Mouse (Mus musculus): Measurements from ENCODE around the gene Sema3f. TPM values are rescaled to one million over a fixed set of nuclear protein-coding genes. Genes with fewer than 3 reads are reported as not detected.
A peak's percentile ranks its signal among the peaks of the same experiment; 100 is the strongest.

Sema3f gene
- polyA plus RNA-seq, 1 experiment = 29.1 TPM

GRCm38 (mm10) chr9:107668011-107668410 is 42.3 kb downstream of the Sema3f start:
- TF ChIP-seq CTCF (IDR thresholded peaks at IDR 0.05; ENCODE audit: extremely low read depth, insufficient read depth, low read length) (no peak), POLR2A (IDR thresholded peaks at IDR 0.05; ENCODE audit: extremely low read depth, insufficient read depth, low read length) (no peak)
- H3K4me1 ChIP-seq (ENCODE audit: control insufficient read depth, insufficient read depth, low read length) = no peaks in the 10 kb centered on the region
- no peak overlapping the region for H3K27ac ChIP-seq (ENCODE audit: insufficient read depth, low read length)
- H3K4me3 ChIP-seq (ENCODE audit: insufficient read depth, low read length) = no peak overlapping the region

DNA sequence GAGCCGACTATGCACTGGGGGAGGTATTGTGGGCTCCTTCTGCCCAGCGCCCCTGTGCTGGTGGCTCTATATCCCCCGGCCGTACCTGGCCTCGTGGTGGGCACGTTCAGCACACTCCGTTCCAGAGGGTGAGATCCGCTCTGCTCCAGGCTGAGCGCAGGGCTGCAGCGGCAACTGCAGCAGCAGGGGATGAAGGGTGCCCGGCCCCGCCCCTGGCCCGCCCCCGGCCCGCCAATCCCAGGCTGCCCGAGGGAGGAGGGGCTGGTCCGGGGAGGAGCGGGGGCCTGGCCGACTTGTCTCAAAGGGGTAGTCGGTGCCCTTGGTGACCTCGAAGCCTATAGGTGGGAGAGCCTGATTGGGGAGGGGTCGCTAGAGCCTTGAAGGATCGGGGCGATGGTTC is 43.1 kb downstream of the Sema3f start:
- Histone ChIP-seq H3K4me3 (ENCODE audit: insufficient read depth, low read length) (peak overlapping the region; percentile 37), H3K27ac (ENCODE audit: insufficient read depth, low read length) (0 out of 2 replicates have a peak overlapping the region, but pooled peaks have one; percentile 51), H3K4me1 (ENCODE audit: control insufficient read depth, insufficient read depth, low read length) (no peaks in the 10 kb centered on the region)
- TF ChIP-seq CTCF (IDR thresholded peaks at IDR 0.05; ENCODE audit: extremely low read depth, insufficient read depth, low read length) = no peak
- peak; percentile 90 for TF ChIP-seq POLR2A (IDR thresholded peaks at IDR 0.05; ENCODE audit: extremely low read depth, insufficient read depth, low read length)

DNA sequence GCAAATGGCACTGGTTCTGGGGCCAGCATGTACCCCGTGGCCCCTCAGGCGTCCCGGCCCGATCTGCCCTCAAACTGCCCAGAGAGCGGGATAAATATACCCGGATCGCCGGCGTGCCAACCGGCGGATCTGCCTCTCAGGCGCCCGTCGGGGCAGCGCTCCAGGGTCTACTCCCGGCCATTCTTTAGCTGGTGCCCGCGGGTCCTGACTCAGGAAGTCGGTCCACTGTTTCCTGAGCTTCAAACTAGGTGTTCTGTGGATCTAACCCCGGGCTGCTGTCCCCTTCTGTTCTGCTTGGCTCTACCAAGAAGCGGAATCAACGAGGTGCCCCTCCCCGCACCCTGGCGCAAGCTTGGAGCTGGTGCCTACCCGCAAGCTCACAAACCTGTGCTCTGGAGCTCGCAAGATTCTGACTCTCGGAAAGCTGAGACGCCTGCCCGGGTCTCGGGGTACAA is 43.5 kb downstream of the Sema3f start:
- no peak for TF ChIP-seq POLR2A (IDR thresholded peaks at IDR 0.05; ENCODE audit: extremely low read depth, insufficient read depth, low read length)
- no peak for TF ChIP-seq CTCF (IDR thresholded peaks at IDR 0.05; ENCODE audit: extremely low read depth, insufficient read depth, low read length)
- H3K4me1 ChIP-seq (ENCODE audit: control insufficient read depth, insufficient read depth, low read length) = no peaks in the 10 kb centered on the region
- peak overlapping the region; percentile 51 for H3K27ac ChIP-seq (ENCODE audit: insufficient read depth, low read length)
- H3K4me3 ChIP-seq (ENCODE audit: insufficient read depth, low read length) = peak overlapping the region; percentile 37

- no peaks in the 10 kb centered on the region for H3K4me1 ChIP-seq (ENCODE audit: control insufficient read depth, insufficient read depth, low read length)
- H3K4me3 ChIP-seq (ENCODE audit: insufficient read depth, low read length) = peak overlapping the region; percentile 37; the same call in 1 of the 2 replicates
- no peak for TF ChIP-seq CTCF (IDR thresholded peaks at IDR 0.05; ENCODE audit: extremely low read depth, insufficient read depth, low read length)
- TF ChIP-seq POLR2A (IDR thresholded peaks at IDR 0.05; ENCODE audit: extremely low read depth, insufficient read depth, low read length) = no peak
- H3K27ac ChIP-seq (ENCODE audit: insufficient read depth, low read length) = no peak overlapping the region
Measured at GRCm38 (mm10) chr9:107665308-107665707, 45.0 kb downstream of the Sema3f start.

GRCm38 (mm10) chr9:107663525-107663924 is 46.8 kb downstream of the Sema3f start:
- TF ChIP-seq CTCF (IDR thresholded peaks at IDR 0.05; ENCODE audit: extremely low read depth, insufficient read depth, low read length) (no peak), POLR2A (IDR thresholded peaks at IDR 0.05; ENCODE audit: extremely low read depth, insufficient read depth, low read length) (no peak)
- Histone ChIP-seq H3K4me3 (ENCODE audit: insufficient read depth, low read length) (no peak overlapping the region), H3K27ac (ENCODE audit: insufficient read depth, low read length) (no peak overlapping the region)

GRCm38 (mm10) chr9:107662342-107662741 is 47.9 kb downstream of the Sema3f start:
- TF ChIP-seq POLR2A (IDR thresholded peaks at IDR 0.05; ENCODE audit: extremely low read depth, insufficient read depth, low read length) (no peak), CTCF (IDR thresholded peaks at IDR 0.05; ENCODE audit: extremely low read depth, insufficient read depth, low read length) (no peak)

More at GRCm38 (mm10) chr9:107663525-107663924, 46.8 kb downstream of the Sema3f start:
- H3K4me1 ChIP-seq (ENCODE audit: control insufficient read depth, insufficient read depth, low read length) = peaks cover 2% of the 10 kb centered on the region; the same call in 1 of the 2 replicates

DNA sequence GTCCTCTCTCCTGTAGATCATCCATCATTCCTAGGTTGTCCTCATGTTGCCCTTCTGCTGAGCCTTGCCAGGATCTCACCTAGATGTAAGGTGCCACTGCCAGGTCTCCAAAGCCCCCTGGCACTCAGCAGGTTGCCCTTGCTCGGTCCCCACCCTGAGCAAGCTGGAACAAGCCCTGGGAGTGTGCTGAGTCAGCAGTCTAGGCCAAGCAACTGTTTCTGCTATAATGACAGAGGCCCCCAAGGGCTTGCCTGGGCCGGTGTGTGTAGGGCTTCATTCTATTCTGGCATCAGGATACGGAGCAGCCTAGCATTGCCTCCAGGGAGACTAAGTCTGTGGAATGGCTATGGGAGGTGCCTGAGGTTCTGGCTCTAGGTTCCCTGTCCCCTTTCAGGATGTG is 49.5 kb downstream of the Sema3f start:
- TF ChIP-seq CTCF (IDR thresholded peaks at IDR 0.05; ENCODE audit: extremely low read depth, insufficient read depth, low read length) (no peak), POLR2A (IDR thresholded peaks at IDR 0.05; ENCODE audit: extremely low read depth, insufficient read depth, low read length) (no peak)
- H3K4me1 ChIP-seq (ENCODE audit: control insufficient read depth, insufficient read depth, low read length) = peaks cover 2% of the 10 kb centered on the region; the same call in 1 of the 2 replicates
- no peak overlapping the region for H3K27ac ChIP-seq (ENCODE audit: insufficient read depth, low read length)
- H3K4me3 ChIP-seq (ENCODE audit: insufficient read depth, low read length) = no peak overlapping the region

More at GRCm38 (mm10) chr9:107662342-107662741, 47.9 kb downstream of the Sema3f start:
- H3K4me1 ChIP-seq (ENCODE audit: control insufficient read depth, insufficient read depth, low read length) = peaks cover 2% of the 10 kb centered on the region; the same call in 1 of the 2 replicates
- no peak overlapping the region for H3K4me3 ChIP-seq (ENCODE audit: insufficient read depth, low read length)
- H3K27ac ChIP-seq (ENCODE audit: insufficient read depth, low read length) = no peak overlapping the region

- TF ChIP-seq POLR2A (IDR thresholded peaks at IDR 0.05; ENCODE audit: extremely low read depth, insufficient read depth, low read length) = no peak
- TF ChIP-seq CTCF (IDR thresholded peaks at IDR 0.05; ENCODE audit: extremely low read depth, insufficient read depth, low read length) = no peak
- Histone ChIP-seq H3K27ac (ENCODE audit: insufficient read depth, low read length) (peak overlapping the region; percentile 82), H3K4me1 (ENCODE audit: control insufficient read depth, insufficient read depth, low read length) (peaks cover 2% of the 10 kb centered on the region; the same call in 1 of the 2 replicates), H3K4me3 (ENCODE audit: insufficient read depth, low read length) (no peak overlapping the region)
Measured at GRCm38 (mm10) chr9:107659961-107660360, 50.3 kb downstream of the Sema3f start.

DNA sequence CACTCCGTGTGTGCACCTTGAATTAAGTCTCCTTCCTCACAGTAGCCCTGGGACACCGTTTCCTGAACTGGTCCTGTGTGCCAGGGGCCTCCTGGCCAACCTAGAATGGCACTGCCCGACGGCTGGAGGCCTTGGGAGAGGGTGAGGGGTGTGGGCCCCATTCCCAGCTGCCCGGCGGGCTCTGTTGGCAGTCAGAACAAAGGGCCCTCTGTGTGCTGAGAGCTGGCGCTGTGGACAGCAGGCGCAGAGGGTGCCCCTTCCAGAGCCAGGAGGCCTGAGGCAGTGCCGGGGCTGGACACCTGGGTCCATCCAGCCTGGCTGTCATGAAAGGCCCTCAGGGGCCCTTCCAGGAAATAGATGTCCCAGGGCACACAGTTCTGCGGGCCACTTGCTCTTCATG is 50.7 kb downstream of the Sema3f start:
- peaks cover 2% of the 10 kb centered on the region; the same call in 1 of the 2 replicates for H3K4me1 ChIP-seq (ENCODE audit: control insufficient read depth, insufficient read depth, low read length)
- H3K4me3 ChIP-seq (ENCODE audit: insufficient read depth, low read length) = no peak overlapping the region
- TF ChIP-seq POLR2A (IDR thresholded peaks at IDR 0.05; ENCODE audit: extremely low read depth, insufficient read depth, low read length) (no peak), CTCF (IDR thresholded peaks at IDR 0.05; ENCODE audit: extremely low read depth, insufficient read depth, low read length) (no peak)

DNA sequence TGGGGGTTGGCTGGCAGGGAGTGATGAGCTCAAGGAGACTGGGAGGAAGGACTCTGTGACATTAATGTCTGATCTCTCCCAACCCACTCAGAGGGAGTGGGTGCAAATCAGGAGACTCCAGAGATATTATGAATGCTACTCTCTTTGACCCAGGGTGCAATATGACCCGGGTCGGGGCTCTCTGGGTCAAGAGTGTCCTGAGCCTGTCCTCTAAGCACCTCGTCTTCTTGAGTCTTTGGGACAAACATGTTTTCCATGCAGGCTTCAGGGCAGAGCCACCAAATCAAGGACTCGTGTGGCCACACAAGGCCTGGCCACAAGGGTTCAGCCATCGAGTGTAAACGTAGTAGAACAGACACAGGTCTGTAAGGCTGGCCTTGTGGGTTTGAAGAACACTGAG is 52.2 kb downstream of the Sema3f start:
- Histone ChIP-seq H3K4me3 (ENCODE audit: insufficient read depth, low read length) (no peak overlapping the region), H3K4me1 (ENCODE audit: control insufficient read depth, insufficient read depth, low read length) (peaks cover 2% of the 10 kb centered on the region; the same call in 1 of the 2 replicates), H3K27ac (ENCODE audit: insufficient read depth, low read length) (no peak overlapping the region)
- TF ChIP-seq POLR2A (IDR thresholded peaks at IDR 0.05; ENCODE audit: extremely low read depth, insufficient read depth, low read length) = no peak
- TF ChIP-seq CTCF (IDR thresholded peaks at IDR 0.05; ENCODE audit: extremely low read depth, insufficient read depth, low read length) = no peak

More for the DNA sequence above, 50.7 kb downstream of the Sema3f start:
- H3K27ac ChIP-seq (ENCODE audit: insufficient read depth, low read length) = peak overlapping the region; percentile 82

Measured in cortical plate, adult 2 months (tissue).